Mouse (Mus musculus) right cerebral cortex, postnatal 10 days (tissue): ENCODE measurements at regions not wholly inside any gene's neighbourhood (a gene's known extent, or its start where the extent isn't known, plus 50 kb on each side); places are given as distances from the start of the nearest gene placed in this dataset.

Experiments used
- DNase-seq, 2 experiments: peaks; one replicate each; pipeline ENCODE4 v3.0.0; 2021; ENCODE audit warnings: low spot score in 2 of 2

GRCm38 (mm10) chr7:137883701-137884100 lies 446.3 kb downstream of the Glrx3 start:
- no peak for DNase-seq

GRCm38 (mm10) chr7:137885146-137885545 lies 447.7 kb downstream of the Glrx3 start:
- DNase-seq, result no peak

- no peak for DNase-seq
These were observed 451.3 kb downstream of the Glrx3 start for GRCm38 (mm10) chr7:137888731-137889130.

- no peak for DNase-seq
These were observed 469.1 kb downstream of the Glrx3 start for GRCm38 (mm10) chr7:137906424-137907060.

GRCm38 (mm10) chr7:137909456-137909855 lies 472.0 kb downstream of the Glrx3 start:
- no peak for DNase-seq

GRCm38 (mm10) chr7:137913551-137914105 lies 476.2 kb downstream of the Glrx3 start:
- no peak for DNase-seq

GRCm38 (mm10) chr7:137914506-137914905 lies 477.1 kb downstream of the Glrx3 start:
- DNase-seq, result no peak

GRCm38 (mm10) chr7:137916351-137916750 lies 478.9 kb downstream of the Glrx3 start:
- no peak for DNase-seq

- DNase-seq, result peak; percentile 69 to 76
These were observed 472.9 kb downstream of the Tcerg1l start for GRCm38 (mm10) chr7:137924464-137925167.

- no peak for DNase-seq
These were observed 471.9 kb downstream of the Tcerg1l start for GRCm38 (mm10) chr7:137925656-137926055.

- no peak for DNase-seq
These were observed 470.2 kb downstream of the Tcerg1l start for GRCm38 (mm10) chr7:137927371-137927770.

- no peak for DNase-seq
These were observed 467.3 kb downstream of the Tcerg1l start for GRCm38 (mm10) chr7:137930200-137930599.

- DNase-seq, result no peak
These were observed 461.6 kb downstream of the Tcerg1l start for GRCm38 (mm10) chr7:137935896-137936295.

- DNase-seq, result no peak
These were observed 458.4 kb downstream of the Tcerg1l start for GRCm38 (mm10) chr7:137939116-137939515.

- no peak for DNase-seq
These were observed 457.4 kb downstream of the Tcerg1l start for GRCm38 (mm10) chr7:137940084-137940483.

GRCm38 (mm10) chr7:137944991-137945390 lies 452.5 kb downstream of the Tcerg1l start:
- DNase-seq, result no peak

- no peak for DNase-seq
These were observed 450.1 kb downstream of the Tcerg1l start for GRCm38 (mm10) chr7:137947424-137947823.

GRCm38 (mm10) chr7:137957354-137957753 lies 440.2 kb downstream of the Tcerg1l start:
- DNase-seq, result no peak

- no peak for DNase-seq
These were observed 439.7 kb downstream of the Tcerg1l start for GRCm38 (mm10) chr7:137957848-137958247.

GRCm38 (mm10) chr7:137963470-137964095 lies 433.9 kb downstream of the Tcerg1l start:
- peak; percentile 31 to 45 for DNase-seq

GRCm38 (mm10) chr7:137974705-137975104 lies 422.8 kb downstream of the Tcerg1l start:
- DNase-seq, result no peak

- no peak for DNase-seq
These were observed 420.0 kb downstream of the Tcerg1l start for GRCm38 (mm10) chr7:137977527-137977926.

- DNase-seq, result no peak
These were observed 418.2 kb downstream of the Tcerg1l start for GRCm38 (mm10) chr7:137979361-137979760.
